Mouse (Mus musculus): Measurements from ENCODE around the gene Jagn1. TPM values are rescaled to one million over a fixed set of nuclear protein-coding genes. Genes with fewer than 3 reads are reported as not detected.

Jagn1 gene
- polyA plus RNA-seq, 1 experiment from 2014 or later, result 56.0 TPM

DNA sequence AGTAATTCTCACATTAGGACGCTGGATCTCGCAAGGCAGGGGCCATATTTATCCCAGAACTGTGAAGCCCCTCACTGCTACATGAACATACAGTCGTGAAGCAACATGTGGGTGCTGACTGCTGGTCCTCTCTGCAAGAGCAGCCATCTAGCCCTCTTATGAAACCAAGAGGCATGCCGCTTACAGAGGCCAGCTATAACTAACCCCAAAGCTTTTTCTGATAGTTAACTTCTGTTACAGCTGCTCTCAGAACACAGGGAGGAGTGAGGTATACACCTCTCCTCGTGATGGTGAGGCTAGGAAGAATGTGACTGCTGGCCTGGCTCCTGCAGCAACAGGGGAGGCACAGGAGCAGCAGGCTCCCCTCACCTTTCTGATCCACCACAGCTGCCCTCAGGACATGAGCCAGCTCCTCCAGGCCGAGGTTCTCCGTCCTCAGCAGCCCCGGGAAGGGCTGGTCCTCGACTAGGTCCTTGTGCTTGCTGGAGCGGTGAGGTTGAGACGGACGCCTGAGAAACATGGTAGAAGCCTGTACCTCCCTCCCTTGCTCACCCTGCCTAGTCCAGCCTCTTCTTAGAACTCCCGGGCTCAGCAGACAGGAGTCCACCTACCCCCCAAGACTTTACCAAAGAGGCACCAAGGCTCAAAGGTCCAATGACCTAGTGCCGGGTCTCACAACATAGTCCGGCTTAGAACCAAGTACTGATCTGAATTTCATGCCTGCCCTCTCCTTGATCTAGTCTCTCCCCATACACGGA, 23.7 kb upstream of the Jagn1 start:
- H3K4me3 ChIP-seq, result peak overlapping the region; percentile 64
- no peaks in the 10 kb centered on the region for H3K27me3 ChIP-seq (replicated peaks)
- H3K27ac ChIP-seq, result peak overlapping the region; percentile 20; the same call in 1 of the 2 replicates
- 13% methylated on average over 16 of the region's 16 CpGs for WGBS (ENCODE audit: insufficient replicate concordance)
- ATAC-seq, result peak; percentile 71
- peak overlapping the region; percentile 75 for H3K9ac ChIP-seq
- H3K36me3 ChIP-seq, result peaks cover 23% of the 10 kb centered on the region
- peak overlapping the region; percentile 86 for H3K4me2 ChIP-seq
- H3K9me3 ChIP-seq (replicated peaks), result no peaks in the 10 kb centered on the region
- peaks cover 26% of the 10 kb centered on the region for H3K4me1 ChIP-seq

DNA sequence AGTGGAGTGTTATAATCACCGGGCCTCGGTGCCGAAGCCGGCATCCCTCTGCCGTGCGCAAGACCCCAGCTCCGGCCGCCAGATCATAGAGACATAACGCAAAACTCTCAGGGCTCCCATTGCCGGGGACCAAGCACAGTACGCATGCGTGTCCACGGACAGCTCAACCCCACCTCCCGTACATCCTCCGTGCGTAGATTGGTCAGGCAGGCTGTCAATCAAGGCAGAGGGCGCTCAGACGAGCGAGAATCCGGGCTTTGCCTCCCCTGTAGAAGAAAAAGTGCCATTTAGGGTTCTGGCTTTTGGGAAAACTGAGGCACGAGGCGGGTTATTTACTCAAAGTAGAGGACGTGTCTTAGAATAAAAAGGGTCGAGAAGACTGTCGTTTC, 23.2 kb upstream of the Jagn1 start, which contains the start of gene Rpusd3:
TSS of gene Rpusd3 (minus strand) at position 142 of the 389 bp plus-strand sequence.
- Histone ChIP-seq H3K4me3 (peak within 1 kb of the TSS; percentile 64), H3K27me3 (replicated peaks) (no peaks in the 10 kb centered on the region), H3K9me3 (replicated peaks) (no peaks in the 10 kb centered on the region), H3K4me1 (peaks cover 26% of the 10 kb centered on the region), H3K9ac (peak within 1 kb of the TSS; percentile 75), H3K27ac (peak within 1 kb of the TSS; percentile 20; the same call in 1 of the 2 replicates), H3K36me3 (peaks cover 23% of the 10 kb centered on the region), H3K4me2 (peak within 1 kb of the TSS; percentile 86)
- WGBS (ENCODE audit: insufficient replicate concordance), result under 1% methylated on average over 25 of the region's 25 CpGs
- ATAC-seq, result peak; percentile 97

DNA sequence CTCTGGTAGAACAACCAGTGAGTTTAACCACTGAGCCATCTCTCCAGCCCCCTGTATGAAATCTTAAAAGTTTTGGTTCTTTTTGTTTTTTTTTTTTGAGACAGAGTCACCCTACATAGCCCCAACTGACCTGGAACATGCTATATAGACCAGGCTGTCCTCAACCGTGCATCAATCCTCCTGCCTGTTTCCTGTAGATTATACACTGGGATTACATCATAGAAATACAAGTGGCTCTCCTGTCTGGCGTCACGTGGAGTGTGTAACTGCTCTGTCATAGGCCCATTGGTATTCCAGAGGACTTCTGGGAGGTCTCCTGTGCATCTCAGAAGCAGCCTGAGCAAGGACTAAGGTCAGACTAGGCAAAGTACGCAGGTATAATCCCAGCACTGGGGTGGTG, 19.4 kb upstream of the Jagn1 start:
- Histone ChIP-seq H3K27ac (no peak overlapping the region), H3K4me1 (peaks cover 21% of the 10 kb centered on the region), H3K27me3 (replicated peaks) (no peaks in the 10 kb centered on the region), H3K4me2 (no peak overlapping the region), H3K36me3 (no peaks in the 10 kb centered on the region), H3K9me3 (replicated peaks) (0 out of 2 replicates have a peak, but pooled peaks cover 5% of the 10 kb centered on the region), H3K4me3 (no peak overlapping the region), H3K9ac (no peak overlapping the region)
- 33% methylated on average over 4 of the region's 4 CpGs for WGBS (ENCODE audit: insufficient replicate concordance)
- no peak for ATAC-seq

DNA sequence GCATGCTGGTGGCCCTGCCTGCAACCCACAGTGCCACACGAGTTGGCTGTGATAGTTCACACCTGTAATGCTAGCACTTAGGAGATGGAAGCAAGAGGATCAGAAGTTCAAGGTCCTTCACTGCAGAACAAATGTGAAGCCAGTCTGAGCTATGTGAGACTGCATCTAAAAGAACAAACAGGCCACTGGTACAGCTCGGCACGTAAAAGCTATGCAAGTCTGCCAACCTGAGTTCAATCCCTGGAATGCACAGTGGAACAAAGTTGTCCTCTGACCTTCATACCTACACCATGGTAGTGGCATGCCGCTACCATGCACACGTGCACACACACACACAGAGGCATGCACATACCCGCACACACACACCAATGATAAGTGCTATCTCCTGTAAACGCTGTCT, 18.2 kb upstream of the Jagn1 start:
- peaks cover 14% of the 10 kb centered on the region for H3K4me1 ChIP-seq
- H3K27ac ChIP-seq, result no peak overlapping the region
- H3K9ac ChIP-seq, result no peak overlapping the region
- no peak for ATAC-seq
- H3K36me3 ChIP-seq, result no peaks in the 10 kb centered on the region
- H3K4me3 ChIP-seq, result no peak overlapping the region
- H3K27me3 ChIP-seq (replicated peaks), result no peaks in the 10 kb centered on the region
- H3K4me2 ChIP-seq, result no peak overlapping the region
- 0 out of 2 replicates have a peak, but pooled peaks cover 5% of the 10 kb centered on the region for H3K9me3 ChIP-seq (replicated peaks)
- 72% methylated on average over 7 of the region's 7 CpGs for WGBS (ENCODE audit: insufficient replicate concordance)

DNA sequence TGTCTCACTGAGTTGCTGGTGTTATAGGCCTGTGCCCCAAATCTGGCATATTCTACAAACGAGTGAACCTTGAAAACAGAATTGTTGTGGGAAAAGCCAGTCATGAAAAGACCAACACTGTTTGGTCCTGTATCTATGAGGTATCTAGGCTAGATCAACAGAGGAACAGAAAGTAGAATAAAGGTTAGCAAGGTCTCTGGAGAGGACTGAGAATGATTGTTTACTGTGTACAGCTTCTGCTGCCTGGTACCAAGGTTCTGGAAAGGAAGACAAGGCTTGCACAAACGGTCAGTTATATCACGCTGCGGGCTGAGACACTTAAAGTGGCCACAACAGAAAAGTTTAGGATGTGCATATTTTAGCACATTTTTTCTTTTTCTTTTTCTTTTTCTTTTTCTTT, 15.7 kb upstream of the Jagn1 start:
- WGBS (ENCODE audit: insufficient replicate concordance), result 82% methylated on average over 4 of the region's 4 CpGs

DNA sequence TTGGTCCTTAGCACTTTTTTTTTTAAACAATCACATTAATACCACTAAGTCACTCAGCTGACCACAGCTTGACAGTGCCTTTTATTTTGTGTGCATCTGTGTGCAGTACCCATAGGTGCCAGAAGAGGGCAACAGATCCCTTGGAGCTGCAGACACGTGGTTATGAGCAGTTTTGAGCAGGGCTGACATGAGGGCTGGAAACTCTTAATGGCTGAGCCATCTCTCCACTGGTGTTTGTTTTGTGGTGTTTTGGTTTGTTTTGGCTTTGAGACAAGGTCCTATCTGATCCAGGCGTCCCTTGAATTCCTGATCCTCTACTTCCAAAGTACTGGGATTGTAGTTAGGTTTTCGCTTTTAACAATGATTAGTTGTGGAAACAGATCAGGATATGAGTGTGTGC, 15.0 kb upstream of the Jagn1 start:
- Histone ChIP-seq H3K27me3 (replicated peaks) (no peaks in the 10 kb centered on the region), H3K4me1 (no peaks in the 10 kb centered on the region), H3K4me3 (no peak overlapping the region), H3K27ac (no peak overlapping the region), H3K36me3 (no peaks in the 10 kb centered on the region), H3K4me2 (no peak overlapping the region), H3K9ac (no peak overlapping the region), H3K9me3 (replicated peaks) (0 out of 2 replicates have a peak, but pooled peaks cover 5% of the 10 kb centered on the region)
- WGBS (ENCODE audit: insufficient replicate concordance), result 58% methylated on average over 3 of the region's 3 CpGs
- ATAC-seq, result no peak

More for the DNA sequence above, 15.7 kb upstream of the Jagn1 start:
- no peak for ATAC-seq
- Histone ChIP-seq H3K4me3 (no peak overlapping the region), H3K9ac (no peak overlapping the region), H3K4me1 (no peaks in the 10 kb centered on the region), H3K27ac (no peak overlapping the region), H3K4me2 (no peak overlapping the region), H3K27me3 (replicated peaks) (no peaks in the 10 kb centered on the region), H3K9me3 (replicated peaks) (0 out of 2 replicates have a peak, but pooled peaks cover 5% of the 10 kb centered on the region), H3K36me3 (no peaks in the 10 kb centered on the region)

DNA sequence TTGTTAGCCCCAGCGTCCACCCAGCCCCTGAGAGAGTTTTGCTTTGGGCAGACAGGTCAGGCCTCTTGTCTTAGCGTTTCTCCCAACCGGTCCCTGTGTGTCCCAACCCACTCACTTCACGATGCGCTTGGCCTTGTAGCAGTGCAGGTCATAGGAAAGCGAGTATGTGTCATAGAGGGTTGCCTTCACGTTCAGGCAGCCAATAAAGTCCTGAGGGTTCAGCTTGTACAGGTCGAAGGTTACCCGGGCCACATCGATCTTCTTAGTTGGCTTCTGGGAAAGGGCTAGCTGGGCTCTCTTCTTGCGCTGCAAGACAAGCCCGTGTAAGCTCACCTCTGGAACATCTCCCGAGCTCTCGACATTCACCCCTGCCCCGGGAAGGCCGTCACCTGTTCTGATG, 14.4 kb upstream of the Jagn1 start:
- ATAC-seq, result 0 out of 2 replicates have a peak, but pooled peaks have one; percentile 20
- WGBS (ENCODE audit: insufficient replicate concordance), result 79% methylated on average over 16 of the region's 16 CpGs
- Histone ChIP-seq H3K36me3 (no peaks in the 10 kb centered on the region), H3K9me3 (replicated peaks) (0 out of 2 replicates have a peak, but pooled peaks cover 5% of the 10 kb centered on the region), H3K4me1 (no peaks in the 10 kb centered on the region), H3K4me3 (no peak overlapping the region), H3K9ac (no peak overlapping the region), H3K27ac (no peak overlapping the region), H3K4me2 (no peak overlapping the region), H3K27me3 (replicated peaks) (no peaks in the 10 kb centered on the region; the same call in 1 of the 2 replicates)

DNA sequence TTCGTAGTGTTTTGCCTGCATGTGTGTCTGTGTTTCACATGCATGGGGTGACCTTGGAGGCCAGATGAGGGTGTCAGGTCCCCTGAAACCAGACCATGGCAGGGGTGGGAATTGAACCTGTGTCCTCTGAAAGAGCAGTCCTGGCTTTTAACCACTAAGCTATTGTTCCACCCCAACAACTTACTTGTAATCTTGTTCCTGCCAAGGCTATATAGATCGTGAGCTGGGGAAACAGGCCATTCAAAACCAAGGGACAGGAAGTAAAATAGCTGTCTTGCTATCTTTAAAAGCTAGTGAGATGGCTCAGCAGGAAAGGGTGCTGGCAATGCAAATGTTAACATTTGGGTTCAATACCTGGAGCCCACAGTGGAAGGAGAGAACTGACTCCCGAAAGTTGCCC, 12.4 kb upstream of the Jagn1 start:
- Histone ChIP-seq H3K4me1 (no peaks in the 10 kb centered on the region), H3K27me3 (replicated peaks) (no peaks in the 10 kb centered on the region; the same call in 1 of the 2 replicates), H3K36me3 (no peaks in the 10 kb centered on the region), H3K9me3 (replicated peaks) (0 out of 2 replicates have a peak, but pooled peaks cover 5% of the 10 kb centered on the region), H3K4me2 (no peak overlapping the region), H3K27ac (no peak overlapping the region), H3K4me3 (no peak overlapping the region), H3K9ac (no peak overlapping the region)
- ATAC-seq, result no peak
- WGBS (ENCODE audit: insufficient replicate concordance), result 50% methylated on average over 3 of the region's 3 CpGs

DNA sequence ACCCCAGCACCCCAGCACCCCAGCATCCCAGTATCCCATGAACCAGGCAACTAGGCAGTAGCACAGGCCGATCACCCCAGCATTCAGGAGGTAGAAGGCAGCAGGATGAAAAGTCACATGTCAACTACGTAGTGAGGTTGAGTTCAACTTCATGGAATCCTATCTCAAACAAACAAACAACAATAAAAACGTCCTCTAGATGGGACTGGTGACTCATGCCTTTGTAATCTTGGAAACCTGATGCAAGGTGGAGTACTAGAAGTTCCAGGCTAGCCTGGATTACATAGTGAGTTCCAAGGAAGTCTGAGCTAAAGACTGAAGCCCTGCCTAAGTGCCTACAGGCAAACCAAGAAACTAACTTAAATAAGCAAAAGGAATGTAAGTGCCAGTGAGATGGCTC, 11.5 kb upstream of the Jagn1 start:
- Histone ChIP-seq H3K4me3 (no peak overlapping the region), H3K9ac (no peak overlapping the region), H3K27me3 (replicated peaks) (peaks cover 5% of the 10 kb centered on the region; the same call in 1 of the 2 replicates), H3K27ac (no peak overlapping the region), H3K36me3 (no peaks in the 10 kb centered on the region), H3K4me2 (no peak overlapping the region), H3K9me3 (replicated peaks) (0 out of 2 replicates have a peak, but pooled peaks cover 5% of the 10 kb centered on the region), H3K4me1 (no peaks in the 10 kb centered on the region)
- 49% methylated on average over 3 of the region's 3 CpGs for WGBS (ENCODE audit: insufficient replicate concordance)
- no peak for ATAC-seq

DNA sequence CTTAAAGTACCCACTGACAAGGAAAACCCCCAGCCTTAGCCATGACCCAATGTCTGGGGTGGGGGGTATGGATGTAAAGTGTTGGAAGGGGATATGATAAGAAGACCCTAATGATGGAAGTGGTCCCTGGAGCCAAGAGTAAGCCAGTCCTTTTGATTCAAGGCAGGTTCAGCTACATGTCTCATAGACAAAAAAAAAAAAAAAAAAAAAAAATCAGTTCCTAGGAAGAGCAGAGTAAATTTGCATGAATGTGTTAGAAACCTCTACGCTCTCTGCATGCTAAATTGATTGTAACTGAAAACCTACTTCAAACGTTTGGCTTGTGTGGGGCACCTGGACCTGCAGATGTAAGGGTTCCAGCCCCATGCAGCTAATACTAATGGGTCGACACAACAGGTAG, 10.6 kb upstream of the Jagn1 start:
- Histone ChIP-seq H3K27ac (no peak overlapping the region), H3K4me3 (no peak overlapping the region), H3K9ac (no peak overlapping the region), H3K4me1 (no peaks in the 10 kb centered on the region), H3K36me3 (no peaks in the 10 kb centered on the region), H3K27me3 (replicated peaks) (peaks cover 5% of the 10 kb centered on the region; the same call in 1 of the 2 replicates), H3K9me3 (replicated peaks) (0 out of 2 replicates have a peak, but pooled peaks cover 5% of the 10 kb centered on the region), H3K4me2 (no peak overlapping the region)
- WGBS (ENCODE audit: insufficient replicate concordance), result 44% methylated on average over 3 of the region's 3 CpGs
- no peak for ATAC-seq

DNA sequence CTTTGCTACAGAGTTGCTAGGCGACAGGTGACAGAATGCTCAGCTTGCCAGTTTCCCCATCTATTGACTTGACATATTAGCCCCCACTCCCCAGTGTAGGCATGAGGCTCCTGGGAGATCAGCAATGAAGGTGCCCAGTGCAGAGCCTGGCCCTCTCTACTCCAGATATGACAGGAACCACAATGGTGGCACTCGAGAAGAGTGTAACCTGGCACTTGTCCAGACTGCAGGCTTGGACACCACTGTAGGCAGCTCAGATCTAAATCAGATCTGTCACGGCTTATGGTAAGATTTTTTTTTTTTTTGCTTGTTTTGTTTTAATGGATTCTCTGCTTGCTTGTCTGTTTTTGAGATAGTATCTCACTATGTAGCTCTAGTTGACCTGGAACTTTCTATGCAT, 8.7 kb upstream of the Jagn1 start:
- Histone ChIP-seq H3K4me2 (no peak overlapping the region), H3K27me3 (replicated peaks) (peaks cover 5% of the 10 kb centered on the region; the same call in 1 of the 2 replicates), H3K27ac (no peak overlapping the region), H3K36me3 (no peaks in the 10 kb centered on the region), H3K9ac (no peak overlapping the region), H3K4me3 (no peak overlapping the region), H3K4me1 (no peaks in the 10 kb centered on the region), H3K9me3 (replicated peaks) (no peaks in the 10 kb centered on the region)
- 64% methylated on average over 3 of the region's 3 CpGs for WGBS (ENCODE audit: insufficient replicate concordance)
- no peak for ATAC-seq

DNA sequence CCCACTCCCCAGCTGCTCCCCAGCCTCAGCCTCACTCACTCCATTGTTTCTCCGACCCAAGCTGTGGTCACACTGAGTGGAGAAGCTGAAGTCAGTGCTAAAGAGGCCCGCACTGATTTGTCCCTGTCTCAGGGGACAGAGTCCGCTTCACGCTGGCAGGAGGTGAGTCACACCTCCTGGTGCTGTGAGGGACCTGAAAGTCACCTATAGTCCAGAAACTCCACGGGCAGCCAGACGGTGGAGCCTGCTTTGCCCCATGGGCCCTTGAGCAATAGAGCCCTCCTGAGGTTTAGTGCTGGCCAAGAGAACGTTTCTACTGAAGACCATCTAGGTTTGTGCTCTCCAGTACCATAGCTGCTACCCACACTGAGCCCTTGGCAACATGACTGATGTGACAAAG, 7.7 kb upstream of the Jagn1 start:
- Histone ChIP-seq H3K4me2 (no peak overlapping the region), H3K36me3 (no peaks in the 10 kb centered on the region), H3K27me3 (replicated peaks) (peaks cover 5% of the 10 kb centered on the region; the same call in 1 of the 2 replicates), H3K27ac (no peak overlapping the region), H3K4me3 (no peak overlapping the region), H3K9me3 (replicated peaks) (no peaks in the 10 kb centered on the region), H3K9ac (no peak overlapping the region), H3K4me1 (no peaks in the 10 kb centered on the region)
- ATAC-seq, result no peak
- WGBS (ENCODE audit: insufficient replicate concordance), result 58% methylated on average over 7 of the region's 7 CpGs
